In genomic region chr8:87534846-87535245, GRCm38 (mm10) we compare ENCODE assay signal across 19 mouse cellular contexts. TPM values are rescaled to one million over a fixed set of nuclear protein-coding genes. Genes with fewer than 3 reads are reported as not detected.
DNase-seq lines count a peak whose midpoint lies in the region; ATAC-seq and TF ChIP-seq lines count a peak whose summit lies in the region.
"Had no signal": no experiment of that assay in that cellular context is flagged by ENCODE, and none has a peak within 500 bp of the region (broad histone marks: within the 10 kb centered on the region; RNA-seq: fewer than 3 reads in every experiment).

No protein-coding gene starts in this region.

- H3K4me2 ChIP-seq in forebrain, postnatal 0 days (ENCODE audit: low read depth): no peak overlapping the region
- H3K4me2 ChIP-seq in forebrain, embryonic 13.5 days: no peak overlapping the region
- H3K4me2 ChIP-seq in lung, postnatal 0 days (replicated peaks; ENCODE audit: low read depth, low read length): no peak overlapping the region
- H3K4me2 ChIP-seq: stomach, embryonic 15.5 days had no signal

- 50% methylated on average over 2 of the region's 2 CpGs for WGBS in forebrain, postnatal 0 days
- 36% methylated on average over 2 of the region's 2 CpGs for WGBS in forebrain, embryonic 13.5 days
- WGBS in lung, postnatal 0 days: 22% methylated on average over 2 of the region's 2 CpGs

- peak; percentile 47 for TF ChIP-seq CTCF in forebrain, postnatal 0 days (IDR thresholded peaks at IDR 0.05; ENCODE audit: low read depth)
- 0 out of 2 replicates have a peak, but pooled peaks have one; percentile 4 for TF ChIP-seq CTCF in lung, postnatal 0 days (IDR thresholded peaks at IDR 0.05)

- no peaks in the 10 kb centered on the region for H3K27me3 ChIP-seq in forebrain, postnatal 0 days (ENCODE audit: insufficient read depth, low read length)
- no peaks in the 10 kb centered on the region for H3K27me3 ChIP-seq in forebrain, embryonic 13.5 days
- H3K27me3 ChIP-seq in lung, postnatal 0 days (replicated peaks; ENCODE audit: insufficient read depth, low read length): no peaks in the 10 kb centered on the region
- H3K27me3 ChIP-seq: stomach, embryonic 15.5 days had no signal

- no peak overlapping the region for H3K27ac ChIP-seq in forebrain, postnatal 0 days (ENCODE audit: low read depth, low read length)
- no peak overlapping the region for H3K27ac ChIP-seq in forebrain, embryonic 13.5 days
- no peak overlapping the region for H3K27ac ChIP-seq in lung, postnatal 0 days (ENCODE audit: low read length)
- H3K27ac ChIP-seq: liver, embryonic 14.5 days; macrophage; stomach, embryonic 15.5 days had no signal

- H3K4me1 ChIP-seq in forebrain, postnatal 0 days (ENCODE audit: insufficient read depth): no peaks in the 10 kb centered on the region; the same call in 1 of the 2 replicates
- H3K4me1 ChIP-seq in forebrain, embryonic 13.5 days: peaks cover 7% of the 10 kb centered on the region; the same call in 1 of the 2 replicates
- no peaks in the 10 kb centered on the region for H3K4me1 ChIP-seq in lung, postnatal 0 days (ENCODE audit: insufficient read depth, low read depth, low read length)
- H3K4me1 ChIP-seq: stomach, embryonic 15.5 days had no signal

- no peak for TF ChIP-seq EP300 in lung, postnatal 0 days (IDR thresholded peaks at IDR 0.05)

- no peak overlapping the region for H3K4me3 ChIP-seq in forebrain, postnatal 0 days (ENCODE audit: low read depth, low read length)
- H3K4me3 ChIP-seq in forebrain, embryonic 13.5 days: no peak overlapping the region
- no peak overlapping the region for H3K4me3 ChIP-seq in lung, postnatal 0 days (ENCODE audit: low read depth, low read length)
- H3K4me3 ChIP-seq: myocyte; stomach, embryonic 15.5 days had no signal

- H3K9ac ChIP-seq in forebrain, postnatal 0 days: no peak overlapping the region
- H3K9ac ChIP-seq in forebrain, embryonic 13.5 days: no peak overlapping the region
- no peak overlapping the region for H3K9ac ChIP-seq in lung, postnatal 0 days (replicated peaks; ENCODE audit: low read depth)
- H3K9ac ChIP-seq: liver, embryonic 14.5 days; stomach, embryonic 15.5 days had no signal

- H3K9me3 ChIP-seq in forebrain, postnatal 0 days (ENCODE audit: low read length): no peaks in the 10 kb centered on the region
- no peaks in the 10 kb centered on the region for H3K9me3 ChIP-seq in forebrain, embryonic 13.5 days (replicated peaks)
- no peaks in the 10 kb centered on the region for H3K9me3 ChIP-seq in lung, postnatal 0 days (ENCODE audit: low read length)
- H3K9me3 ChIP-seq: stomach, embryonic 15.5 days had no signal

- no peak for DNase-seq in forebrain, postnatal 0 days
- DNase-seq in lung, postnatal 0 days (ENCODE audit: low spot score): no peak
- DNase-seq in lung, postnatal 14 days: no peak
- DNase-seq in cerebellum, adult 8-10 months: peak; percentile 27
- DNase-seq in retina, embryonic 14.5 days (ENCODE audit: low spot score): peak; percentile 28
- DNase-seq in heart, postnatal 4 days: no peak
- no peak for DNase-seq in frontal cortex, postnatal 10 days (ENCODE audit: low spot score in 2 of 2)
- DNase-seq: heart, adult 18-20 months; heart, postnatal 14 days; kidney, adult 18-20 months; thymus, postnatal 36 days had no signal

- H3K36me3 ChIP-seq in forebrain, postnatal 0 days (ENCODE audit: insufficient read depth): no peaks in the 10 kb centered on the region
- H3K36me3 ChIP-seq in forebrain, embryonic 13.5 days (ENCODE audit: poor library complexity, severe bottlenecking): no peaks in the 10 kb centered on the region
- H3K36me3 ChIP-seq in lung, postnatal 0 days (ENCODE audit: insufficient read depth, low read length): no peaks in the 10 kb centered on the region
- H3K36me3 ChIP-seq: stomach, embryonic 15.5 days had no signal

- no peak for ATAC-seq in forebrain, postnatal 0 days
- ATAC-seq in forebrain, embryonic 13.5 days: no peak
- ATAC-seq in lung, postnatal 0 days: no peak

RNA-seq across cellular contexts. Expression of gene 4933402J07Rik, which starts 28.8 kb away (rescaled TPM):
- not detected in 2 replicates for total RNA-seq in forebrain, postnatal 0 days (2014; rRNA removed)
- not detected in 2 replicates for polyA plus RNA-seq in forebrain, postnatal 0 days (2015; fragmentation: Nextera tagmentation; extraction: Ambion mirVana)
- not detected in 2 replicates for polyA plus RNA-seq in forebrain, embryonic 13.5 days (2015; fragmentation: Nextera tagmentation; extraction: Ambion mirVana)
- polyA plus RNA-seq in lung, postnatal 0 days (2015; fragmentation: Nextera tagmentation; extraction: Ambion mirVana): not detected in 2 replicates
- not detected for total RNA-seq in heart, postnatal 4 days (2021)
- total RNA-seq: adrenal gland, adult 18-20 months; heart, adult 18-20 months; heart, postnatal 14 days; left cerebral cortex, postnatal 14 days had no signal
- polyA plus RNA-seq: embryonic facial prominence, embryonic 14.5 days; liver, embryonic 14.5 days; macrophage; myocyte; stomach, embryonic 15.5 days had no signal

Comparison
In these comparisons a context has a peak if more than half of its experiments do, and no peak if none do; other contexts are left out.
1. DNase-seq: peak in cerebellum, adult 8-10 months (single experiment) and retina, embryonic 14.5 days (single experiment); none in forebrain, postnatal 0 days (single experiment), lung, postnatal 0 days (single experiment), lung, postnatal 14 days (single experiment), heart, postnatal 4 days (single experiment) and frontal cortex, postnatal 10 days (0 of 2).